In the genomic region with DNA sequence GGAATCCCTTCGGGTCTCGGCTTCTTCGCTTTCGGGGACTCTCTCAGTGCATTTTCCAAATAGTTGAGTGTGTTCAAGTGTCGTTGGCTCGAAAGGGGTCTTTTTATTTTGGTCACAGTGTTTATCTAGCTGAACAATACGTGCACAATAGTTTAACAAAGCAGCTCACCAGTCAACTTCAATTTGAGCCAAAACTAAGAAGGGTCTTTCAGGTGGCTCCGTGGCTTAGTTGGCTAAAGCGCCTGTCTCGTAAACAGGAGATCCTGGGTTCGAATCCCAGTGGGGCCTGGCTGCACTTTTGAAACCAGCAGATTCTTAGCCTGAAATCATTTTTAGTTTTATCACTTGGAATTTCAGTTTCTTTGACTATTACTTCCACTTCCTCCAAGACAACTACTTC, we compare ENCODE assay signal across 8 mouse cellular contexts. TPM values are rescaled to one million over a fixed set of nuclear protein-coding genes. Genes with fewer than 3 reads are reported as not detected.
A peak's percentile ranks its signal among the peaks of the same experiment; 100 is the strongest.
DNase-seq lines count a peak whose midpoint lies in the region; ATAC-seq and TF ChIP-seq lines count a peak whose summit lies in the region.

No protein-coding gene starts in this region.

- H3K36me3 ChIP-seq in heart, embryonic 11.5 days (ENCODE audit: control insufficient read depth, insufficient read depth, low read length), result no peaks in the 10 kb centered on the region
- H3K36me3 ChIP-seq in ES-Bruce4 (ENCODE audit: control insufficient read depth, insufficient read depth, low read length, poor library complexity, severe bottlenecking), result no peaks in the 10 kb centered on the region
- no peaks in the 10 kb centered on the region for H3K36me3 ChIP-seq in embryonic facial prominence, embryonic 10.5 days (replicated peaks)
- no peaks in the 10 kb centered on the region for H3K36me3 ChIP-seq in midbrain, embryonic 16.5 days (ENCODE audit: control insufficient read depth, insufficient read depth, low read length)

- intact Hi-C loops in heart, postnatal 36 days (cut with DNase I), result no loop called here

- no peak overlapping the region for H3K27ac ChIP-seq in heart, embryonic 11.5 days (ENCODE audit: low read depth, low read length)
- H3K27ac ChIP-seq in ES-Bruce4 (ENCODE audit: insufficient read depth, low read length), result no peak overlapping the region
- H3K27ac ChIP-seq in embryonic facial prominence, embryonic 10.5 days (replicated peaks), result peak overlapping the region; percentile 69; the same call in 1 of the 2 replicates
- H3K27ac ChIP-seq in midbrain, embryonic 16.5 days (ENCODE audit: low read length), result no peak overlapping the region

- no peak for DNase-seq in heart, postnatal 36 days
- peak; percentile 85 for DNase-seq in embryonic facial prominence, embryonic 10.5 days (ENCODE audit: low spot score)
- DNase-seq in hindlimb bud, embryonic 11.5 days (ENCODE audit: extremely low spot score, low read depth, low spot score), result peak; percentile 90
- DNase-seq in adrenal gland, adult 18-20 months (ENCODE audit: low spot score in 2 of 2), result no peak

- TF ChIP-seq CTCF in ES-Bruce4 (IDR thresholded peaks at IDR 0.05; ENCODE audit: low read depth, low read length), result no peak

- WGBS in heart, embryonic 11.5 days (ENCODE audit: insufficient replicate concordance), result 1% methylated on average over 11 of the region's 11 CpGs
- under 1% methylated on average over 11 of the region's 11 CpGs for WGBS in embryonic facial prominence, embryonic 10.5 days
- 1% methylated on average over 11 of the region's 11 CpGs for WGBS in midbrain, embryonic 16.5 days

- H3K4me3 ChIP-seq in heart, embryonic 11.5 days (ENCODE audit: low read depth, low read length), result peak overlapping the region; percentile 49
- peak overlapping the region; percentile 99 for H3K4me3 ChIP-seq in ES-Bruce4 (ENCODE audit: low read depth, low read length)
- H3K4me3 ChIP-seq in embryonic facial prominence, embryonic 10.5 days, result peak overlapping the region; percentile 65
- peak overlapping the region; percentile 40 for H3K4me3 ChIP-seq in midbrain, embryonic 16.5 days (ENCODE audit: low read depth, low read length)

- H3K9me3 ChIP-seq in heart, embryonic 11.5 days (replicated peaks; ENCODE audit: control insufficient read depth, low read length), result no peaks in the 10 kb centered on the region
- H3K9me3 ChIP-seq in ES-Bruce4 (replicated peaks; ENCODE audit: control insufficient read depth, insufficient read depth, low read length, poor library complexity, severe bottlenecking), result no peaks in the 10 kb centered on the region
- H3K9me3 ChIP-seq in embryonic facial prominence, embryonic 10.5 days, result no peaks in the 10 kb centered on the region
- no peaks in the 10 kb centered on the region for H3K9me3 ChIP-seq in midbrain, embryonic 16.5 days (replicated peaks; ENCODE audit: control insufficient read depth, low read length, poor library complexity, severe bottlenecking)

- H3K9ac ChIP-seq in heart, embryonic 11.5 days (ENCODE audit: low read depth, low read length), result peak overlapping the region; percentile 65
- peak overlapping the region; percentile 83 for H3K9ac ChIP-seq in ES-Bruce4 (ENCODE audit: low read depth, poor library complexity, severe bottlenecking)
- H3K9ac ChIP-seq in midbrain, embryonic 16.5 days (ENCODE audit: low read depth, low read length), result peak overlapping the region; percentile 42; the same call in 1 of the 2 replicates

- no peaks in the 10 kb centered on the region; the same call in 1 of the 2 replicates for H3K4me1 ChIP-seq in heart, embryonic 11.5 days (ENCODE audit: control insufficient read depth, insufficient read depth, low read length)
- H3K4me1 ChIP-seq in ES-Bruce4 (ENCODE audit: control insufficient read depth, insufficient read depth, low read length), result no peaks in the 10 kb centered on the region
- peaks cover 11% of the 10 kb centered on the region for H3K4me1 ChIP-seq in embryonic facial prominence, embryonic 10.5 days
- peaks cover 4% of the 10 kb centered on the region; the same call in 1 of the 2 replicates for H3K4me1 ChIP-seq in midbrain, embryonic 16.5 days (ENCODE audit: control insufficient read depth, insufficient read depth, low read length)

- no peaks in the 10 kb centered on the region for H3K27me3 ChIP-seq in heart, embryonic 11.5 days (ENCODE audit: control insufficient read depth, insufficient read depth, low read length)
- no peaks in the 10 kb centered on the region for H3K27me3 ChIP-seq in ES-Bruce4 (ENCODE audit: control insufficient read depth, insufficient read depth, low read length, poor library complexity, severe bottlenecking)
- peaks cover 29% of the 10 kb centered on the region for H3K27me3 ChIP-seq in embryonic facial prominence, embryonic 10.5 days (replicated peaks; ENCODE audit: low read depth, poor library complexity, severe bottlenecking)
- H3K27me3 ChIP-seq in midbrain, embryonic 16.5 days (ENCODE audit: control insufficient read depth, insufficient read depth, low read depth, low read length), result no peaks in the 10 kb centered on the region

- H3K4me2 ChIP-seq in heart, embryonic 11.5 days, result peak overlapping the region; percentile 55
- peak overlapping the region; percentile 52 for H3K4me2 ChIP-seq in midbrain, embryonic 16.5 days (ENCODE audit: low read length)

- no peak for TF ChIP-seq EP300 in ES-Bruce4 (IDR thresholded peaks at IDR 0.05; ENCODE audit: insufficient read depth, low read depth, low read length)

- no peak for ATAC-seq in heart, embryonic 11.5 days (replicated peaks; ENCODE audit: insufficient number of reproducible peaks, low FRiP score, low TSS enrichment)
- ATAC-seq in midbrain, embryonic 16.5 days, result no peak
- no peak for ATAC-seq in monocyte, adult 5-6 weeks (replicated peaks; ENCODE audit: insufficient number of reproducible peaks, low FRiP score, low TSS enrichment, poor library complexity, severe bottlenecking)

- TF ChIP-seq POLR2A in ES-Bruce4 (IDR thresholded peaks at IDR 0.05; ENCODE audit: insufficient read depth, low read length), result no peak

RNA-seq across cellular contexts. Expression of a gene that starts 28.2 kb away (rescaled TPM):
- not detected in 2 replicates for polyA plus RNA-seq in heart, embryonic 11.5 days (2014; fragmentation: Nextera tagmentation; extraction: Ambion mirVana)
- total RNA-seq in heart, postnatal 36 days (2021), result not detected
- not detected in 2 replicates for polyA plus RNA-seq in ES-Bruce4 (2011; ENCODE audit: insufficient read depth, insufficient read length, low read depth, missing spikeins)
- polyA plus RNA-seq in embryonic facial prominence, embryonic 10.5 days (2016; fragmentation: Nextera tagmentation; extraction: Ambion mirVana), result not detected in 2 replicates
- polyA plus RNA-seq in midbrain, embryonic 16.5 days (2015; fragmentation: Nextera tagmentation; extraction: Ambion mirVana), result not detected in 2 replicates
- total RNA-seq in monocyte, adult 5-6 weeks (2017), result not detected in 3 replicates
- total RNA-seq in adrenal gland, adult 18-20 months (2021), result not detected

RNA-seq across cellular contexts. Expression of a gene that starts 47.6 kb away (rescaled TPM):
- not detected in 2 replicates for polyA plus RNA-seq in heart, embryonic 11.5 days (2014; fragmentation: Nextera tagmentation; extraction: Ambion mirVana)
- total RNA-seq in heart, postnatal 36 days (2021), result not detected
- 1.2 and 2.2 TPM in 2 replicates for polyA plus RNA-seq in ES-Bruce4 (2011; ENCODE audit: insufficient read depth, insufficient read length, low read depth, missing spikeins)
- polyA plus RNA-seq in embryonic facial prominence, embryonic 10.5 days (2016; fragmentation: Nextera tagmentation; extraction: Ambion mirVana), result 0.24 and 0.36 TPM in 2 replicates
- 0.54 TPM in 1 of 2 replicates, not detected in the other for polyA plus RNA-seq in midbrain, embryonic 16.5 days (2015; fragmentation: Nextera tagmentation; extraction: Ambion mirVana)
- not detected in 3 replicates for total RNA-seq in monocyte, adult 5-6 weeks (2017)
- total RNA-seq in adrenal gland, adult 18-20 months (2021), result not detected

Comparison
In these comparisons a context has a peak if more than half of its experiments do, and no peak if none do; other contexts are left out.
1. H3K4me3 ChIP-seq: peak in every context shown above with its lines; median percentile 99 in ES-Bruce4; 65 in embryonic facial prominence, embryonic 10.5 days; 49 in heart, embryonic 11.5 days; 40 in midbrain, embryonic 16.5 days.
2. DNase-seq: peak in embryonic facial prominence, embryonic 10.5 days (single experiment) and hindlimb bud, embryonic 11.5 days (single experiment); none in heart, postnatal 36 days (0 of 2) and adrenal gland, adult 18-20 months (0 of 2).
3. Peak in every context shown above with its lines, with median percentiles within 50 percentile points of each other: H3K9ac ChIP-seq.